Mouse (Mus musculus) CD4-positive helper T cell, adult 2 months (primary cell): ENCODE measurements around the gene Phrf1.
"Not testable (repeated sequence)": the region's sequence is repeated elsewhere in the genome, so short reads cannot be mapped to it uniquely, and the experiment has no call there.

Source experiments
- DNase-seq: peaks from one replicate; pipeline ENCODE4 v3.0.0-alpha.2; 2012; ENCODE audit warnings: low read depth, missing footprints, low spot score

Gene Phrf1

DNA sequence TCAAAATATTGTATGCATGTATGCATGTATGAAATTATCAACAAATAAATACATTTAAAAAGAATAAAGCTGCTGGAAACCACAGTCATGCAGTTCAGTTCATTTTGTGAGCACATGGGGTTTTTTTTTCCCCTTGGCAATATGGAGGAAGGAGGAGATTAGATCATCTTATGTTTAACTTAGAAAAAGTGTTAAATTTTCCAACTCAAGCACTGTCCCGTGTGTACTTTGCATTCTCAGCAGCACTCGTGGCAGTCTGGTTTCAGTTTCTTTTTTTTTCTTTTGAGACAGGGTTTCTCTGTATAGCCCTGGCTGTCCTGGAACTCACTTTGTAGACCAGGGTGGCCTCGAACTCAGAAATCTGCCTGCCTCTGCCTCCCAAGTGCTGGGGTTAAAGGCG is 21.9 kb downstream of the Phrf1 start:
- not testable (repeated sequence) for DNase-seq

GRCm38 (mm10) chr7:141256159-141256558 is 27.6 kb downstream of the Phrf1 start:
- DNase-seq, result no peak

DNA sequence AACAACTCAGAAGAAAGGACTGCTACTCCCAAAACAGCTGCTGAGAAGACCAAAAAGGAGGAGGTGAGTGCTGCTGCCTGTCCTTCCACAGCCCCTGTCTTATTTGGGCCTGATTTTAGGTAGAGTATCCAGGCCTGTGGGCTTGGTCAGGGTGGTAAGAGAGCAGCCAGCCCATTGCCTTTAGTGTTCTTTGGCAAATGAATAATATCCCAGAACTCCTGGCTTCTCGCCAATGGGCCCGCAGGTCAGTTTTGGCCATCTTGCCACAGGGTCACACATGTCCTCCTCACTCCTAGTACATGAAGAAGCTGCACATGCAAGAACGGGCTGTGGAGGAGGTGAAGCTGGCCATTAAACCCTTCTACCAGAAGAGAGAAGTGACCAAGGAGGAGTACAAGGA is 32.9 kb downstream of the Phrf1 start:
- DNase-seq, result no peak

- DNase-seq, result no peak
Measured at GRCm38 (mm10) chr7:141263640-141264039, 35.1 kb downstream of the Phrf1 start.

- DNase-seq, result no peak
Measured at GRCm38 (mm10) chr7:141264041-141264700, 35.6 kb downstream of the Phrf1 start.

- peak; percentile 79 for DNase-seq
Measured at GRCm38 (mm10) chr7:141264761-141265410, 36.3 kb downstream of the Phrf1 start.

DNA sequence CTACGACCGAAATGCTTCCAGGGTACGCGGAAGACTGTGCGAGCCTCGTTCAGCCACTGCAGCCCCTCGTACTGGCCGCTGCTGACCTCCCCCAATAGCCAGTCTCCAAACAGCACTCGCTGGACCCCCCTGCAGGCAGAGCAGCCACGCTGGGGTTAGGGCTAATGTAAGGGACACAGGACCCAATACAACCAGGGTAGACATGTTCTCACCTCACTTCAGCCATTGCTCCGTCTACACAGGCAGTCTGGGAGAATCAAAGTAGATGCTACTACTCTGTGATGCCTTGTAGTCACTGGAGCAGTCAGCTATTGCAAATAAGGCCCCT is 36.8 kb downstream of the Phrf1 start:
- DNase-seq, result no peak

- DNase-seq, result peak; percentile 91
Measured at GRCm38 (mm10) chr7:141265739-141266561, 37.4 kb downstream of the Phrf1 start, which contains the start of gene Irf7. Irf7 (minus strand) TSS chr7:141266481.

- peak; percentile 60 for DNase-seq
Measured at GRCm38 (mm10) chr7:141268466-141269272, 40.1 kb downstream of the Phrf1 start.

- peak; percentile 21 for DNase-seq
Measured at GRCm38 (mm10) chr7:141269273-141269545, 40.6 kb downstream of the Phrf1 start.

- DNase-seq, result peak; percentile 37
Measured at GRCm38 (mm10) chr7:141270631-141271030, 42.0 kb downstream of the Phrf1 start.

GRCm38 (mm10) chr7:141275356-141275755 is 46.8 kb downstream of the Phrf1 start:
- no peak for DNase-seq

GRCm38 (mm10) chr7:141276546-141276945 is 48.0 kb downstream of the Phrf1 start, which contains the start of gene Cdhr5:
Cdhr5 (minus strand) TSS chr7:141276786.
- no peak for DNase-seq

- no peak for DNase-seq
Measured at GRCm38 (mm10) chr7:141277701-141278678, 49.4 kb downstream of the Phrf1 start.

- DNase-seq, result peak; percentile 42
Measured at GRCm38 (mm10) chr7:141278766-141279590, 50.4 kb downstream of the Phrf1 start, which contains the start of gene Sct. Sct (minus strand) TSS chr7:141279133.

- DNase-seq, result no peak
Measured at GRCm38 (mm10) chr7:141281442-141281841, 52.9 kb downstream of the Phrf1 start.

DNA sequence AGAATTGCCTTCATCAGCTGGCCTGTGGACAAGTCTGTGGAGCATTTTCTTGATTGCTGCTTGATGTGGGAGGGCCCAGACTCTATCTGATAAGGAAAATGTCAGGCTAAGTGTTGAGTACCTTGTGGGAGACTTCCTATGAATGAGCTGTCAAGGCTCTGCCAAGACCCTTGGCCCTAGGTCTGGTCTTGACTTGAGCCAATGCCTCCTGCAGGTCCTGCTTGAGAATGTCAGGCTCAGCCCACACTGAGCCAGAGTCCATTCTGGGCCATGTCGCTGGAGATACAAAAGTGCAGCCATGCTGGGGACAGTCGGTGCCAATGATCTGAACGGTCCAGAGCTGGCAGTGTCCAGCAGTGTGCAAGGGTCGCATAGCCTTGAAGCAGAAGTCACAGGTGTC is 54.2 kb downstream of the Phrf1 start:
- DNase-seq, result no peak

GRCm38 (mm10) chr7:141288042-141288441 is 59.5 kb downstream of the Phrf1 start:
- no peak for DNase-seq

DNA sequence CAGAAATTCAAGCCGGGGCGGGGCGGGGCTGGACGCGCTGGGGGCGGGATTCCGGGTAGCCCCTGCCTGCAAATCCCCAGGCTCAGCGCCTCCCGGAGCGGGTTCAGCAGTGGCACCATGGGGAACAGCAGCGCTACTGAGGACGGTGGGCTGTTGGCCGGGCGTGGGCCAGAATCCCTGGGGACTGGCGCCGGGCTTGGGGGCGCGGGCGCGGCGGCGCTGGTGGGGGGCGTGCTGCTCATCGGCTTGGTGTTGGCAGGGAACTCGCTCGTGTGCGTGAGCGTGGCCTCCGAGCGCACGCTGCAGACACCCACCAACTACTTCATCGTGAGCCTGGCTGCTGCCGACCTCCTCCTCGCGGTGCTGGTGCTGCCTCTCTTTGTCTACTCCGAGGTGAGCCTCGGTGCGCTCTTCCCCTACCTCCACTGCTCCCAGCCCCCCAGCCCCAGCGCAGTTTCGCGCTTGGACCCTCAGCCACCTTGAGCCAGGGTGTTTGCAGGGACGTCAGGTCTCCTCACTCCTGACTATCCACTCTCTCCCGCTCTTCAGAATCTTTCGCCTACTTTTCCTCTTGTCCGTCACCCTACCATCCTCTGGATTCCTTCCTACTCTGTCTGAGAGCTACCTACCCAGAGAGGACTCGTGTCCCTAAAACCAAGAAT is 63.5 kb downstream of the Phrf1 start, which contains the start of gene Drd4:
Gene Drd4, plus strand, starts transcription at position 86 of the 662 bp plus-strand sequence.
- DNase-seq, result no peak
